Mouse (Mus musculus) layer of hippocampus, adult 9-10 months (tissue): Measurements from ENCODE around the gene Wnk2.

ENCODE experiments used
- DNase-seq: peaks from one replicate; pipeline ENCODE4 v3.0.0; 2022; ENCODE audit warnings: low spot score

Wnk2 gene

GRCm38 (mm10) chr13:49143323-49143722, 4.5 kb downstream of the Wnk2 start:
- no peak for DNase-seq

GRCm38 (mm10) chr13:49142396-49142795, 5.4 kb downstream of the Wnk2 start:
- no peak for DNase-seq

GRCm38 (mm10) chr13:49140567-49140966, 7.2 kb downstream of the Wnk2 start:
- no peak for DNase-seq

- DNase-seq: no peak
Measured at GRCm38 (mm10) chr13:49134491-49134890, 13.3 kb downstream of the Wnk2 start.

- DNase-seq: no peak
Measured at GRCm38 (mm10) chr13:49133125-49133524, 14.7 kb downstream of the Wnk2 start.

GRCm38 (mm10) chr13:49131946-49132687, 15.7 kb downstream of the Wnk2 start:
- no peak for DNase-seq

- no peak for DNase-seq
Measured at GRCm38 (mm10) chr13:49131342-49131855, 16.4 kb downstream of the Wnk2 start.

- no peak for DNase-seq
Measured at GRCm38 (mm10) chr13:49129845-49130244, 18.0 kb downstream of the Wnk2 start.

- DNase-seq: no peak
Measured at GRCm38 (mm10) chr13:49129154-49129553, 18.7 kb downstream of the Wnk2 start.

- no peak for DNase-seq
Measured at GRCm38 (mm10) chr13:49127844-49128631, 19.8 kb downstream of the Wnk2 start.

GRCm38 (mm10) chr13:49122106-49122505, 25.7 kb downstream of the Wnk2 start:
- no peak for DNase-seq

- no peak for DNase-seq
Measured at GRCm38 (mm10) chr13:49117563-49117962, 30.3 kb downstream of the Wnk2 start.

GRCm38 (mm10) chr13:49114921-49115320, 32.9 kb downstream of the Wnk2 start:
- no peak for DNase-seq

- no peak for DNase-seq
Measured at GRCm38 (mm10) chr13:49114116-49114515, 33.7 kb downstream of the Wnk2 start.

GRCm38 (mm10) chr13:49113345-49113744, 34.5 kb downstream of the Wnk2 start:
- no peak for DNase-seq

GRCm38 (mm10) chr13:49112652-49113051, 35.2 kb downstream of the Wnk2 start:
- DNase-seq: no peak

GRCm38 (mm10) chr13:49109665-49110064, 38.1 kb downstream of the Wnk2 start:
- DNase-seq: no peak

GRCm38 (mm10) chr13:49108119-49108846, 39.5 kb downstream of the Wnk2 start:
- DNase-seq: no peak

- DNase-seq: no peak
Measured at GRCm38 (mm10) chr13:49103913-49104312, 43.9 kb downstream of the Wnk2 start.

GRCm38 (mm10) chr13:49103235-49103634, 44.6 kb downstream of the Wnk2 start:
- DNase-seq: no peak

GRCm38 (mm10) chr13:49100417-49100816, 47.4 kb downstream of the Wnk2 start:
- peak; percentile 39 for DNase-seq

GRCm38 (mm10) chr13:49096826-49097225, 51.0 kb downstream of the Wnk2 start:
- DNase-seq: no peak
